Mouse (Mus musculus) lung, postnatal 0 days (tissue): ENCODE results near the gene Reck. TPM values are rescaled to one million over a fixed set of nuclear protein-coding genes. Genes with fewer than 3 reads are reported as not detected.
A peak's percentile ranks its signal among the peaks of the same experiment; 100 is the strongest.

Experiments used
- ATAC-seq: fragments of 200-750 bp; cut with Nextera tagmentation; 2 replicates; pipeline ENCODE4 v1.8.0; 2017; ENCODE audit warnings: moderate library complexity
- DNase-seq: peaks from one replicate; pipeline ENCODE4 v3.0.0-alpha.2; 2016; ENCODE audit warnings: low spot score
- H3K27ac ChIP-seq: fragments of 300-500 bp; sonication (generic); 2 replicates; pipeline ENCODE4 v1.5.1; 2014; ENCODE audit warnings: antibody characterized with exemption, mild to moderate bottlenecking, low read length, mixed read lengths
- H3K27me3 ChIP-seq: fragments of 300-500 bp; sonication (generic); replicated peaks from 2 replicates; pipeline ENCODE4 v1.6.1; 2014; ENCODE audit warnings: low read length, mixed read lengths; ENCODE audit not compliant: insufficient read depth
- H3K36me3 ChIP-seq: fragments of 300-500 bp; sonication (generic); 2 replicates; pipeline ENCODE4 v1.6.1; 2014; ENCODE audit warnings: low read length, mixed read lengths; ENCODE audit not compliant: insufficient read depth
- H3K4me1 ChIP-seq: fragments of 300-500 bp; sonication (generic); 2 replicates; pipeline ENCODE4 v1.6.1; 2014; ENCODE audit warnings: antibody characterized with exemption, low read depth, low read length, mixed read lengths; ENCODE audit not compliant: insufficient read depth
- H3K4me2 ChIP-seq: fragments of 300-500 bp; sonication (generic); replicated peaks from 2 replicates; pipeline ENCODE4 v1.6.1; 2014; ENCODE audit warnings: low read depth, mild to moderate bottlenecking, low read length, moderate library complexity, mixed read lengths
- H3K4me3 ChIP-seq: fragments of 300-500 bp; sonication (generic); 2 replicates; pipeline ENCODE4 v1.5.1; 2014; ENCODE audit warnings: low read depth, low read length
- H3K9ac ChIP-seq: fragments of 300-500 bp; sonication (generic); replicated peaks from 2 replicates; pipeline ENCODE4 v1.6.1; 2014; ENCODE audit warnings: low read depth, mild to moderate bottlenecking
- H3K9me3 ChIP-seq: fragments of 300-500 bp; sonication (generic); 2 replicates; pipeline ENCODE4 v1.6.1; 2016; ENCODE audit warnings: low read length, mixed read lengths
- CTCF ChIP-seq: IDR thresholded peaks from 2 replicates; pipeline ENCODE4 v1.5.1; 2016; ENCODE audit warnings: antibody characterized with exemption, mild to moderate bottlenecking
- EP300 ChIP-seq: IDR thresholded peaks from 2 replicates; pipeline ENCODE4 v1.6.1; 2016; ENCODE audit warnings: antibody characterized with exemption, mild to moderate bottlenecking, control low read depth
- WGBS: fragments of 180-500 bp; shearing (Covaris S2); extraction: QIAGEN DNeasy Blood & Tissue Kit; methylation state at CpG from one replicate; pipeline ENCODE4 v1.1.7; 2014; 5-methylcytosine and 5-hydroxymethylcytosine counted together
- polyA plus RNA-seq: library from polyadenylated mRNA; unstranded; fragments of >200 nt; fragmentation: Nextera tagmentation; extraction: Ambion mirVana; gene quantifications from 2 replicates; pipeline ENCODE4 v1.2.1, GENCODE M21; 2015

The Reck gene
- polyA plus RNA-seq, 1 experiment from 2014 or later: 13.6 TPM

GRCm38 (mm10) chr4:43959523-43960179 lies 84.3 kb downstream of the Reck start:
- ATAC-seq (no peak), DNase-seq (peak; percentile 54)
- Histone ChIP-seq H3K4me1 (peaks cover 13% of the 10 kb centered on the region), H3K36me3 (no peaks in the 10 kb centered on the region), H3K9ac (no peak overlapping the region), H3K27ac (0 out of 2 replicates have a peak overlapping the region, but pooled peaks have one; percentile 5), H3K9me3 (no peaks in the 10 kb centered on the region), H3K4me2 (peak overlapping the region; percentile 97; the same call in 1 of the 2 replicates), H3K4me3 (no peak overlapping the region), H3K27me3 (no peaks in the 10 kb centered on the region)
- WGBS: 46% methylated on average over 9 of the region's 9 CpGs
- no peak for TF ChIP-seq EP300
- no peak for TF ChIP-seq CTCF

DNA sequence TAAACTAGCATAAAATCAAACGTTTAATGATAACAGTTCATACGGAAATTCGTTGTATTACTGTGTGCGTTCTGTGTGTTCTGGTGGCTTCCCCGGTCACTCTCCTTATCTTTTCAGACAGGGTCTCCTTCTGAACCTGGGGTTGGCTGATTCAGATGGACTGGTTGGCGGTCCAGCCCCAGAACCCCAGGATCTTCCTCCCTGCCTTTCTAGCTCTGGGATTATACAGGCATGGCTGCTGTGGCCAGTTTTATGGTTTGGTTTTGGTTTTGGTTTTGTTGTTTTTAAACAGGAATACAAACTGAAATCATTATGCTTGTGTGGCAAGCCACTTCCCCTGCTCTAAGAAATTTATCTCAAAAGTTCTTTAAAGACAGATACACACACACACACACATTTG lies 84.9 kb downstream of the Reck start:
- no peak overlapping the region for H3K4me3 ChIP-seq
- no peak for ATAC-seq
- no peak overlapping the region for H3K9ac ChIP-seq
- H3K4me2 ChIP-seq: peak overlapping the region; percentile 28; the same call in 1 of the 2 replicates
- H3K4me1 ChIP-seq: peaks cover 13% of the 10 kb centered on the region
- no peak for TF ChIP-seq CTCF
- TF ChIP-seq EP300: no peak
- no peaks in the 10 kb centered on the region for H3K27me3 ChIP-seq
- whole genome bisulfite sequencing: 70% methylated on average over 6 of the region's 6 CpGs
- H3K9me3 ChIP-seq: no peaks in the 10 kb centered on the region
- no peaks in the 10 kb centered on the region for H3K36me3 ChIP-seq
- DNase-seq: no peak
- 0 out of 2 replicates have a peak overlapping the region, but pooled peaks have one; percentile 5 for H3K27ac ChIP-seq

DNA sequence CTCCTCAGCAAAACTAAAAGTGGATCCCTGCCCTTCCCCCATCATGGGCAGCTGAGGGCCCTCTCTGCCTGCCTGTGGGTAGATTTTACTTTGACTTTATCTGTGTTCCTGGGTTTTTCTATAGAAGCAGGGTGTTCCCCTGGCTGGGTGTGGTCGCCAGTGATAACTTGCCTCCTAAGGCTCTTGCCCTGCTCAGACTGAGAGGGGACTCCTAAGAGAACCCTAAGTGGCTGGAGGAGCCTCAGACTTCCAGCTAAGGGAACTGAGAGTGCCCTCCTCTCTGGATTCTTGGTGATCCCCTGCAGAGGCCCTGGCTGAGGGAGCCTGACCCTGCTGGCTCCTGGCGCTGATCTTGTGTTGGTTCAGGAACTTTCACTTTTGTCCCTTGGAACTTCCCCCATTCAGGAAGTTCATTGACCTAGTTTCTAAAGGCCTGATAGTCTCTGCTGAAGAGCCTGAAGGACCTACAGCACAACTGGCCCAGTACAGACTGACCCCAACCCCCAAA lies 89.0 kb downstream of the Reck start:
- Histone ChIP-seq H3K9ac (no peak overlapping the region), H3K27ac (peak overlapping the region; percentile 72), H3K9me3 (no peaks in the 10 kb centered on the region), H3K4me2 (peak overlapping the region; percentile 32; the same call in 1 of the 2 replicates), H3K4me1 (peaks cover 17% of the 10 kb centered on the region; the same call in 1 of the 2 replicates), H3K36me3 (no peaks in the 10 kb centered on the region), H3K4me3 (no peak overlapping the region), H3K27me3 (no peaks in the 10 kb centered on the region)
- ATAC-seq (peak; percentile 58), DNase-seq (peak; percentile 75)
- TF ChIP-seq EP300: no peak
- no peak for TF ChIP-seq CTCF
- 20% methylated on average over 2 of the region's 2 CpGs for WGBS

DNA sequence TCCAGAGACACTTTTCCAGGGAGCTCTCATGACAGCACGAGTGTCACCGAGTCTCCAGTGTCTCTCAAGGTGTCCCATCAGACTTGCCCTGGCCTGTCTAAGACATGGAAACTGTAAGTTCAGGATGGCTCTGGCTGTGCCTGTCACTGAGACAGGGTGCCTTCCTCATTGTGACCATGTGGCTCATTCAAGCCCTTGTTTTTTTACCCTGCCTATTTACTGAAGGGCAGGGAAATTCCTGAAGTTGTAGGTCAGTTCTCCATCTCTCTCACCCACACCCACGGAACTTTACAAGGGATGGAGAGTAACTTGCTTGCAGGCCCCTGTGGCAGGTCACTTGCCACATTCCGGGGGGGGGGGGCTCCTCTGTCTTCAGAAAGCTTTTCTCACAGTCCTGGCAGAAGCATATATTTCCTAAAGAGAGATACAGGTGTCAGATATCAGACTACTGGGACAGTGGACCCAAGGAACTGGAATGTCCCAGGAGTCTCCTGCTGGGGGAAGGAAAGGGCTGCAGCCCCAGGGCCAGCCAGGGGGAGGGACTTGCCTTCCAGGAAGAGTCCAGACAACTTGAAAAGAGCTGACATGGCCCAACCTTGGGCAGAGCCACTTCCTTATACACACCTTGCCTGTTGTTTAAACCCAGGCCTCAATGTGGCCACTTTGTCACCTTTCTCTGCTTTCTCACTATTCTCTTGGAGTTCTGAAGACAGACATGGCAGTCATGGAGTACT lies 89.8 kb downstream of the Reck start:
- no peak overlapping the region for H3K4me2 ChIP-seq
- DNase-seq (peak; percentile 71), ATAC-seq (peak; percentile 65)
- H3K4me3 ChIP-seq: no peak overlapping the region
- no peak for TF ChIP-seq EP300
- no peak for TF ChIP-seq CTCF
- 46% methylated on average over 4 of the region's 4 CpGs for WGBS
- no peak overlapping the region for H3K9ac ChIP-seq
- H3K4me1 ChIP-seq: peaks cover 17% of the 10 kb centered on the region; the same call in 1 of the 2 replicates
- peak overlapping the region; percentile 72 for H3K27ac ChIP-seq
- no peaks in the 10 kb centered on the region for H3K36me3 ChIP-seq
- no peaks in the 10 kb centered on the region for H3K9me3 ChIP-seq
- H3K27me3 ChIP-seq: no peaks in the 10 kb centered on the region

GRCm38 (mm10) chr4:43965856-43966535 lies 90.7 kb downstream of the Reck start:
- no peak overlapping the region for H3K4me3 ChIP-seq
- H3K36me3 ChIP-seq: no peaks in the 10 kb centered on the region
- H3K4me2 ChIP-seq: no peak overlapping the region
- H3K27ac ChIP-seq: peak overlapping the region; percentile 72; the same call in 1 of the 2 replicates
- DNase-seq (peak; percentile 69), ATAC-seq (peak; percentile 74)
- no peak for TF ChIP-seq EP300
- no peak for TF ChIP-seq CTCF
- no peak overlapping the region for H3K9ac ChIP-seq
- WGBS: 54% methylated on average over 7 of the region's 7 CpGs
- no peaks in the 10 kb centered on the region for H3K9me3 ChIP-seq
- H3K27me3 ChIP-seq: no peaks in the 10 kb centered on the region
- peaks cover 17% of the 10 kb centered on the region; the same call in 1 of the 2 replicates for H3K4me1 ChIP-seq

DNA sequence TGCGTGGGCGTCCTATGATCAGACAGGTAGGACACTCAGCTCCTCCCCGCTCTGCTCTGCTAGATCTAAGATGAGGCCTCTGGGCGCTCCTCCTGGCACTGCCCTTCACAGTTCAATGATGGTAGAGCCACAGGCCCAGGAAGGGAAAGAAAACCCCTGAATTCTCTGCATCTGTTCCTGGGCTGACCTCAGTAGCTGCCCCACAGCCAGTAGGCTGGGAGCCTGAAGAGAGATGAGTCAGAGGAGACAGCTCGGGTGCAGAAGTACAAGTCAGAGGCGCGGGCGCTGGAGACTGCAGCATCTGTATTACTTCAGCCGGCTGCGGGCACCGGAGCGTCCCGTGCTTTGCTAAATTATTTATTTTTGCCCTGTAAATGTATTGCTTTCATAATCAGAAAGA lies 93.3 kb downstream of the Reck start:
- no peaks in the 10 kb centered on the region for H3K27me3 ChIP-seq
- H3K9me3 ChIP-seq: no peaks in the 10 kb centered on the region
- WGBS: 62% methylated on average over 13 of the region's 13 CpGs
- ATAC-seq (no peak), DNase-seq (peak; percentile 70)
- no peak overlapping the region for H3K4me2 ChIP-seq
- H3K27ac ChIP-seq: 0 out of 2 replicates have a peak overlapping the region, but pooled peaks have one; percentile 5
- no peak for TF ChIP-seq EP300
- no peak for TF ChIP-seq CTCF
- H3K4me1 ChIP-seq: peaks cover 23% of the 10 kb centered on the region; the same call in 1 of the 2 replicates
- no peak overlapping the region for H3K9ac ChIP-seq
- H3K4me3 ChIP-seq: no peak overlapping the region
- no peaks in the 10 kb centered on the region for H3K36me3 ChIP-seq
